Mouse (Mus musculus): ENCODE measurements around the gene Ccdc163. TPM values are rescaled to one million over a fixed set of nuclear protein-coding genes. Genes with fewer than 3 reads are reported as not detected.

Gene Ccdc163
- polyA plus RNA-seq, 1 experiment from 2014 or later = 18.8 TPM

GRCm38 (mm10) chr4:116786587-116786986, 78.3 kb downstream of the Ccdc163 start:
- H3K27ac ChIP-seq = no peak overlapping the region
- H3K9ac ChIP-seq = no peak overlapping the region
- no peaks in the 10 kb centered on the region for H3K36me3 ChIP-seq
- ATAC-seq (ENCODE audit: insufficient number of reproducible peaks, low FRiP score, low TSS enrichment, low read depth) = no peak
- peaks cover 11% of the 10 kb centered on the region; the same call in 1 of the 2 replicates for H3K4me1 ChIP-seq
- H3K4me2 ChIP-seq = no peak overlapping the region
- 100% methylated on average over 1 of the region's 1 CpGs for WGBS
- no peak overlapping the region for H3K4me3 ChIP-seq
- H3K9me3 ChIP-seq = no peaks in the 10 kb centered on the region
- H3K27me3 ChIP-seq = no peaks in the 10 kb centered on the region

DNA sequence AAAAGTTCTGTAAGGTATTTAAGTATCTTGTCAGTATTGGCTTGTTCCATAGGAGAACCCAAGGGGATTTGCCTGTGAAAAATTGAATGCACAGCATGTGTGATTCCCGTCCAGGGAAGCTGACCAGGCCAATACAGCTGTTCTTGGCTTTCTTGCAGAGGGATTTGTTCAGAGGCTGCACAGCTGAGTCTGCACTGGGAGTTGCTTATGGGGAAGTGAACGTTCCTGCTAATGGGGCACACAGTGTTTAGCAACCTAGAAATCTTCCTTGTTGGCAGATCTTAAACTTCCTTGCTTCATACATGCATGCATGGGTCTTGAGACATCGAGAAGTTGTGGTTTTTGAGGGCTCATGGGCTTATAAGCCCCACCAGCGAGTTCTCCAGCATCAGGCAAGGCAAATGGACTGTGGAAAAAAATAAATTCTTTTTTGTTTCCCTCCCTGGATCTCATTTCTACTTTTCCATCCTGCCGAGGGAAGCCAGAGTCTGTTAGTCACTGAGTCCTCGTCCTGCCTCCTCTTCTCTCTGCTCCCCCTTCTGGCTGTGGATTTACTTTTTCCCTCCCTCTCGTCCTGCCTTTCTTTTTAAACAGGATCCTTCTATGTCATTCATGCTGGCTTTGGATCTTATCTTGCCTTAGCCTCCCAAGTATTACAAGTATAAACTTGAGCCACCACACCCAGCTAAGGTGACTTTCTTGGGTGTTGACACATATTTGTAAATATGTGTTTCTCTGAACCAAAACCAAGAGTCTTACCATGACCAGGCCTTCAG, 79.9 kb downstream of the Ccdc163 start:
- no peak for ATAC-seq (ENCODE audit: insufficient number of reproducible peaks, low FRiP score, low TSS enrichment, low read depth)
- Histone ChIP-seq H3K27me3 (no peaks in the 10 kb centered on the region), H3K9me3 (no peaks in the 10 kb centered on the region), H3K4me3 (no peak overlapping the region), H3K9ac (no peak overlapping the region), H3K36me3 (0 out of 2 replicates have a peak, but pooled peaks cover under 1% of the 10 kb centered on the region), H3K4me1 (peaks cover 11% of the 10 kb centered on the region; the same call in 1 of the 2 replicates), H3K27ac (peak overlapping the region; percentile 78), H3K4me2 (no peak overlapping the region)
- WGBS = 30% methylated on average over 7 of the region's 7 CpGs

- Histone ChIP-seq H3K4me3 (no peak overlapping the region), H3K36me3 (0 out of 2 replicates have a peak, but pooled peaks cover 3% of the 10 kb centered on the region), H3K4me1 (peaks cover 11% of the 10 kb centered on the region; the same call in 1 of the 2 replicates), H3K9ac (no peak overlapping the region), H3K4me2 (peak overlapping the region; percentile 8; the same call in 1 of the 2 replicates), H3K9me3 (no peaks in the 10 kb centered on the region), H3K27ac (peak overlapping the region; percentile 78), H3K27me3 (no peaks in the 10 kb centered on the region)
- 4% methylated on average over 3 of the region's 3 CpGs for WGBS
- ATAC-seq (ENCODE audit: insufficient number of reproducible peaks, low FRiP score, low TSS enrichment, low read depth) = no peak
These were observed 80.6 kb downstream of the Ccdc163 start for GRCm38 (mm10) chr4:116788956-116789355.

DNA sequence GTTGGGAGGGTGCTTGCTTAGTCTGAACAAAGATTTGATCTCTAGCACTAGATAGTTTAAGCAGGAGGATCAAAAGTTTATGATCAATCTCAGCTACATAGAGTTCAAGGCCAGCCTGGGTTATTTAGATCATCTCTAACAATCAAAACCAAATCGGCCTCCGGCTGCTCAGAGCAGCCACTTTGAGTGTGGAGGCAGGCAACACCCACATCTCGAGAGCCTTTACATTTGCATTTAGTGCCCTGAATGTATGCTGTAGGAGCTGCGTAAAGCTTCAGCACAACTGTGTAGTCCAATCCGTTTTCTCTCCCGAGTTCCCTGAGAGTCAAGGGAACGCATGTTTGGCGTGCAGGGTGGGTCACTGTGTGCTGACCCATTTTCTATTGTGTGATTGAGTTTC, 84.1 kb downstream of the Ccdc163 start:
- H3K27ac ChIP-seq = no peak overlapping the region
- no peak overlapping the region for H3K4me3 ChIP-seq
- no peaks in the 10 kb centered on the region for H3K27me3 ChIP-seq
- H3K9me3 ChIP-seq = no peaks in the 10 kb centered on the region
- H3K9ac ChIP-seq = no peak overlapping the region
- 0 out of 2 replicates have a peak, but pooled peaks cover 3% of the 10 kb centered on the region for H3K36me3 ChIP-seq
- WGBS = 85% methylated on average over 8 of the region's 8 CpGs
- ATAC-seq (ENCODE audit: insufficient number of reproducible peaks, low FRiP score, low TSS enrichment, low read depth) = no peak
- H3K4me1 ChIP-seq = peaks cover 11% of the 10 kb centered on the region; the same call in 1 of the 2 replicates
- no peak overlapping the region for H3K4me2 ChIP-seq

GRCm38 (mm10) chr4:116794273-116794672, 86.0 kb downstream of the Ccdc163 start:
- no peak overlapping the region for H3K4me3 ChIP-seq
- no peaks in the 10 kb centered on the region for H3K4me1 ChIP-seq
- 85% methylated on average over 2 of the region's 2 CpGs for WGBS
- no peak overlapping the region for H3K4me2 ChIP-seq
- H3K27ac ChIP-seq = no peak overlapping the region
- H3K9ac ChIP-seq = no peak overlapping the region
- H3K36me3 ChIP-seq = 0 out of 2 replicates have a peak, but pooled peaks cover 3% of the 10 kb centered on the region
- no peaks in the 10 kb centered on the region for H3K27me3 ChIP-seq
- H3K9me3 ChIP-seq = no peaks in the 10 kb centered on the region
- no peak for ATAC-seq (ENCODE audit: insufficient number of reproducible peaks, low FRiP score, low TSS enrichment, low read depth)

DNA sequence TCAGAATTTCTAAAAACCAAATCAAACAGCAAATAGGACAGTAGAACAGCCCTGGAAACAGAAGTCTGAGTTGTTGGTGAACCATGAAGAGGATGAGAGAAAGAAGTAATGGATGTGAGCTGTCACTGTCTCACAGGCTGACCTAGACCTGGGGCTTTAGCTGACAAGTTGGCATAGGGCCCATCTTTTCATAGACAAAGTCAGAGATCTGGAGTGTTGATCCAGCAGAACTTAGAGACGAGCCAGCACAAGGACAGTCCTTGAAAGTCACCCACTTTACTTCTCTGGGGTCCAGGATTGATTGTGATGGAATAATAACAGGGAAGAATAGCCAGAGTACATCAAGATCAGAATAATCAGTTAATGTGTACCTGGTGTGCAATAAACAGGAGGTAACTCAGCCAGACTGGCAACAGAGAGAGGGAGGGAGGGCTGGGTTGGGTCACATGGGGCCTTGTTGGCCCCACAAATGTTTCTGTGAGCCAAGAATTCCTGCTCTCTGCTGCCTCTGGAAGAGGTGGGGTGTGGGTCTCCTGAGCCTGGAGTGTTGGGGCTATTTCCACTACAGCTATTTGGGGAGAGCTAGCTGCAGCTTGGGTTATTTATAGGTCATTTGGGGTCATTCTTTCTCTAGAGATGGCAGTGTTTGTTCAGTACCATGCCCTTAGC, 88.3 kb downstream of the Ccdc163 start:
- WGBS = 54% methylated on average over 1 of the region's 1 CpGs
- no peak overlapping the region for H3K4me3 ChIP-seq
- H3K27ac ChIP-seq = 0 out of 2 replicates have a peak overlapping the region, but pooled peaks have one; percentile 0
- H3K4me2 ChIP-seq = no peak overlapping the region
- no peak overlapping the region for H3K9ac ChIP-seq
- ATAC-seq (ENCODE audit: insufficient number of reproducible peaks, low FRiP score, low TSS enrichment, low read depth) = peak; percentile 52; the same call in 1 of the 2 replicates
- no peaks in the 10 kb centered on the region for H3K9me3 ChIP-seq
- H3K36me3 ChIP-seq = peaks cover 8% of the 10 kb centered on the region; the same call in 1 of the 2 replicates
- H3K27me3 ChIP-seq = no peaks in the 10 kb centered on the region
- H3K4me1 ChIP-seq = no peaks in the 10 kb centered on the region

DNA sequence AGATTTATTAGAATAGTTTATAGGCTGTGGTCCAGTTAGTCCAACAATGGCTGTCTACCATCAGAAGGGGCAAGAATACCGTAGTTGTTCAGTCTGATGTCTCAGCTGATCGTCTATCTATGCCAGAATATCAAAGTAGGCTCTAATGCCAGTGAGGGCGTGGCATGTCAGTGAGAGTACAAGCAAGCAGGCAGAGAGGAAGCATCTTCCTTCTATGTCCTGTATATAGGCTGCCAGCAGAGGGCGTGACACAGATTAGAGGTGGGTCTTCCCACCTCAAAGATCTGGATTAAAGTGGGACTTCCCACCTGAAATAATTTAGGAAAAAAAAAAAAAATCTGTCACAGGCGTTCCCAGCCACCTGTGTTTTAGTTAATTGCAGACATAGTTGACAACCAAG, 91.6 kb downstream of the Ccdc163 start:
- H3K27me3 ChIP-seq = no peaks in the 10 kb centered on the region
- H3K27ac ChIP-seq = no peak overlapping the region
- WGBS = 40% methylated on average over 5 of the region's 5 CpGs
- no peak for ATAC-seq (ENCODE audit: insufficient number of reproducible peaks, low FRiP score, low TSS enrichment, low read depth)
- no peaks in the 10 kb centered on the region for H3K4me1 ChIP-seq
- no peak overlapping the region for H3K9ac ChIP-seq
- H3K4me2 ChIP-seq = no peak overlapping the region
- peaks cover 37% of the 10 kb centered on the region for H3K36me3 ChIP-seq
- H3K9me3 ChIP-seq = no peaks in the 10 kb centered on the region
- no peak overlapping the region for H3K4me3 ChIP-seq

Other genes starting within 250 kb of the Ccdc163 start
- gene Mast2, start 244.3 kb upstream of the Ccdc163 start, polyA plus RNA-seq (2015; fragmentation: Nextera tagmentation; extraction: Ambion mirVana) = 12.1 and 12.3 TPM in 2 replicates
- gene Ipp, start 201.0 kb upstream of the Ccdc163 start, polyA plus RNA-seq (2015; fragmentation: Nextera tagmentation; extraction: Ambion mirVana) = 13.1 and 13.2 TPM in 2 replicates
- 20.9 and 22.2 TPM in 2 replicates for gene Tmem69, start 152.6 kb upstream of the Ccdc163 start, polyA plus RNA-seq (2015; fragmentation: Nextera tagmentation; extraction: Ambion mirVana)
- 26.0 and 30.2 TPM in 2 replicates for gene Gpbp1l1, start 150.9 kb upstream of the Ccdc163 start, polyA plus RNA-seq (2015; fragmentation: Nextera tagmentation; extraction: Ambion mirVana)
- gene Ccdc17, start 111.9 kb upstream of the Ccdc163 start, polyA plus RNA-seq (2015; fragmentation: Nextera tagmentation; extraction: Ambion mirVana) = 2.5 and 3.6 TPM in 2 replicates
- 102 and 107 TPM in 2 replicates for gene Nasp, start 80.6 kb upstream of the Ccdc163 start, polyA plus RNA-seq (2015; fragmentation: Nextera tagmentation; extraction: Ambion mirVana)
- 780 and 816 TPM in 2 replicates for gene Akr1a1, start 56.8 kb upstream of the Ccdc163 start, polyA plus RNA-seq (2015; fragmentation: Nextera tagmentation; extraction: Ambion mirVana)
- gene Prdx1, start 23.0 kb upstream of the Ccdc163 start, polyA plus RNA-seq (2015; fragmentation: Nextera tagmentation; extraction: Ambion mirVana) = 1,116 and 1,127 TPM in 2 replicates
- 19.6 and 21.4 TPM in 2 replicates for gene Mmachc, start 103 bp upstream of the Ccdc163 start, polyA plus RNA-seq (2015; fragmentation: Nextera tagmentation; extraction: Ambion mirVana)
- gene Tesk2, start 12.4 kb downstream of the Ccdc163 start, polyA plus RNA-seq (2015; fragmentation: Nextera tagmentation; extraction: Ambion mirVana) = 7.6 and 7.8 TPM in 2 replicates
- 36.8 and 37.3 TPM in 2 replicates for gene Toe1, start 99.1 kb downstream of the Ccdc163 start, polyA plus RNA-seq (2015; fragmentation: Nextera tagmentation; extraction: Ambion mirVana)
- 13.2 and 13.3 TPM in 2 replicates for gene Mutyh, start 99.2 kb downstream of the Ccdc163 start, polyA plus RNA-seq (2015; fragmentation: Nextera tagmentation; extraction: Ambion mirVana)
- 0.56 and 0.68 TPM in 2 replicates for gene Hpdl, start 113.2 kb downstream of the Ccdc163 start, polyA plus RNA-seq (2015; fragmentation: Nextera tagmentation; extraction: Ambion mirVana)
- gene Zswim5, start 168.9 kb downstream of the Ccdc163 start, polyA plus RNA-seq (2015; fragmentation: Nextera tagmentation; extraction: Ambion mirVana) = 0.22 and 0.24 TPM in 2 replicates